Mouse (Mus musculus) heart, embryonic 16.5 days (tissue): Measurements from ENCODE around the gene Tpsg1. TPM values are rescaled to one million over a fixed set of nuclear protein-coding genes. Genes with fewer than 3 reads are reported as not detected.

Source experiments
- ATAC-seq: fragments of 200-750 bp; cut with Nextera tagmentation; replicated peaks from 2 replicates; pipeline ENCODE4 v1.8.0; 2017; ENCODE audit warnings: moderate number of reproducible peaks; ENCODE audit not compliant: insufficient read depth, low FRiP score; ENCODE audit errors: extremely low read depth
- H3K27ac ChIP-seq: fragments of 300-500 bp; sonication (generic); 2 replicates; pipeline ENCODE4 v1.5.1; 2014; ENCODE audit warnings: mild to moderate bottlenecking, low read length, control low read depth, moderate library complexity
- H3K27me3 ChIP-seq: fragments of 300-500 bp; sonication (generic); 2 replicates; pipeline ENCODE4 v1.6.1; 2014; ENCODE audit warnings: low read length, mixed read lengths; ENCODE audit not compliant: control insufficient read depth, insufficient read depth
- H3K36me3 ChIP-seq: fragments of 300-500 bp; sonication (generic); 2 replicates; pipeline ENCODE4 v1.6.1; 2014; ENCODE audit not compliant: control insufficient read depth, insufficient read depth
- H3K4me1 ChIP-seq: fragments of 300-500 bp; sonication (generic); 2 replicates; pipeline ENCODE4 v1.6.1; 2014; ENCODE audit warnings: low read length, mixed read lengths; ENCODE audit not compliant: control insufficient read depth, insufficient read depth
- H3K4me2 ChIP-seq: fragments of 300-500 bp; sonication (generic); 2 replicates; pipeline ENCODE4 v1.6.1; 2014; ENCODE audit warnings: low read depth, mild to moderate bottlenecking, control low read depth, low read length
- H3K4me3 ChIP-seq: fragments of 300-500 bp; sonication (generic); 2 replicates; pipeline ENCODE4 v1.5.1; 2014; ENCODE audit warnings: mild to moderate bottlenecking, control low read depth, low read length
- H3K9ac ChIP-seq: fragments of 300-500 bp; sonication (generic); 2 replicates; pipeline ENCODE4 v1.6.1; 2014; ENCODE audit warnings: low read length, control low read depth
- H3K9me3 ChIP-seq: fragments of 300-500 bp; sonication (generic); replicated peaks from 2 replicates; pipeline ENCODE4 v1.6.1; 2016; ENCODE audit warnings: low read length; ENCODE audit not compliant: control insufficient read depth
- WGBS: fragments of 180-500 bp; shearing (Covaris S2); extraction: QIAGEN DNeasy Blood & Tissue Kit; methylation state at CpG from one replicate; pipeline ENCODE4 v1.1.7; 2014; 5-methylcytosine and 5-hydroxymethylcytosine counted together
- polyA plus RNA-seq: library from polyadenylated mRNA; unstranded; fragments of >200 nt; fragmentation: Nextera tagmentation; extraction: Ambion mirVana; gene quantifications from 2 replicates; pipeline ENCODE4 v1.2.1, GENCODE M21; 2015

Tpsg1 gene
- polyA plus RNA-seq, 1 experiment from 2014 or later: 0.56 TPM

GRCm38 (mm10) chr17:25361291-25361690 is 7.8 kb upstream of the Tpsg1 start:
- no peaks in the 10 kb centered on the region for H3K4me1 ChIP-seq
- H3K4me3 ChIP-seq: no peak overlapping the region
- H3K36me3 ChIP-seq: no peaks in the 10 kb centered on the region
- WGBS: 65% methylated on average over 2 of the region's 2 CpGs
- ATAC-seq: no peak
- peaks cover 2% of the 10 kb centered on the region; the same call in 1 of the 2 replicates for H3K27me3 ChIP-seq
- no peak overlapping the region for H3K9ac ChIP-seq
- H3K9me3 ChIP-seq: no peaks in the 10 kb centered on the region
- H3K27ac ChIP-seq: no peak overlapping the region
- no peak overlapping the region for H3K4me2 ChIP-seq

GRCm38 (mm10) chr17:25363726-25364125 is 5.3 kb upstream of the Tpsg1 start:
- Histone ChIP-seq H3K27ac (no peak overlapping the region), H3K9me3 (no peaks in the 10 kb centered on the region), H3K4me1 (no peaks in the 10 kb centered on the region), H3K4me3 (no peak overlapping the region), H3K4me2 (no peak overlapping the region), H3K36me3 (no peaks in the 10 kb centered on the region), H3K27me3 (peaks cover 2% of the 10 kb centered on the region; the same call in 1 of the 2 replicates), H3K9ac (no peak overlapping the region)
- ATAC-seq: no peak
- 4% methylated on average over 1 of the region's 1 CpGs for WGBS

GRCm38 (mm10) chr17:25366005-25366404 is 3.1 kb upstream of the Tpsg1 start, which contains the start of gene Tpsb2:
Gene Tpsb2, plus strand, starts transcription at chr17:25366305.
- no peak within 1 kb of the TSS for H3K27ac ChIP-seq
- H3K4me2 ChIP-seq: no peak within 1 kb of the TSS
- H3K4me3 ChIP-seq: no peak within 1 kb of the TSS
- no peaks in the 10 kb centered on the region for H3K36me3 ChIP-seq
- 58% methylated on average over 2 of the region's 2 CpGs for WGBS
- no peak for ATAC-seq
- H3K9ac ChIP-seq: no peak within 1 kb of the TSS
- H3K9me3 ChIP-seq: no peaks in the 10 kb centered on the region
- no peaks in the 10 kb centered on the region for H3K4me1 ChIP-seq
- H3K27me3 ChIP-seq: peaks cover 2% of the 10 kb centered on the region; the same call in 1 of the 2 replicates

- Histone ChIP-seq H3K4me3 (no peak overlapping the region), H3K4me2 (no peak overlapping the region), H3K36me3 (no peaks in the 10 kb centered on the region), H3K27ac (no peak overlapping the region), H3K9me3 (no peaks in the 10 kb centered on the region), H3K27me3 (no peaks in the 10 kb centered on the region), H3K9ac (no peak overlapping the region), H3K4me1 (no peaks in the 10 kb centered on the region)
- no peak for ATAC-seq
- 65% methylated on average over 8 of the region's 8 CpGs for WGBS
Observed at GRCm38 (mm10) chr17:25372491-25372890, 3.4 kb downstream of the Tpsg1 start.

GRCm38 (mm10) chr17:25374011-25374410 is 4.9 kb downstream of the Tpsg1 start:
- 39% methylated on average over 9 of the region's 9 CpGs for WGBS
- no peak overlapping the region for H3K4me3 ChIP-seq
- no peaks in the 10 kb centered on the region for H3K9me3 ChIP-seq
- no peak overlapping the region for H3K9ac ChIP-seq
- no peak for ATAC-seq
- H3K4me1 ChIP-seq: no peaks in the 10 kb centered on the region
- H3K27ac ChIP-seq: no peak overlapping the region
- no peak overlapping the region for H3K4me2 ChIP-seq
- no peaks in the 10 kb centered on the region for H3K36me3 ChIP-seq
- no peaks in the 10 kb centered on the region for H3K27me3 ChIP-seq

GRCm38 (mm10) chr17:25394526-25394925 is 25.5 kb downstream of the Tpsg1 start:
- Histone ChIP-seq H3K4me3 (no peak overlapping the region), H3K9ac (no peak overlapping the region), H3K27ac (no peak overlapping the region), H3K36me3 (peaks cover 4% of the 10 kb centered on the region), H3K4me2 (no peak overlapping the region), H3K27me3 (no peaks in the 10 kb centered on the region), H3K4me1 (no peaks in the 10 kb centered on the region), H3K9me3 (no peaks in the 10 kb centered on the region)
- WGBS: 72% methylated on average over 4 of the region's 4 CpGs
- ATAC-seq: no peak

GRCm38 (mm10) chr17:25397804-25398519 is 28.9 kb downstream of the Tpsg1 start:
- H3K4me1 ChIP-seq: no peaks in the 10 kb centered on the region
- peak; percentile 16; the same call in 1 of the 2 replicates for ATAC-seq
- H3K9me3 ChIP-seq: no peaks in the 10 kb centered on the region
- no peaks in the 10 kb centered on the region for H3K27me3 ChIP-seq
- H3K27ac ChIP-seq: no peak overlapping the region
- no peak overlapping the region for H3K9ac ChIP-seq
- no peak overlapping the region for H3K4me3 ChIP-seq
- 30% methylated on average over 14 of the region's 14 CpGs for WGBS
- no peak overlapping the region for H3K4me2 ChIP-seq
- peaks cover 2% of the 10 kb centered on the region; the same call in 1 of the 2 replicates for H3K36me3 ChIP-seq

GRCm38 (mm10) chr17:25398520-25398838 is 29.4 kb downstream of the Tpsg1 start:
- no peak overlapping the region for H3K4me3 ChIP-seq
- H3K27me3 ChIP-seq: no peaks in the 10 kb centered on the region
- 62% methylated on average over 13 of the region's 13 CpGs for WGBS
- H3K4me1 ChIP-seq: no peaks in the 10 kb centered on the region
- no peaks in the 10 kb centered on the region for H3K36me3 ChIP-seq
- no peak overlapping the region for H3K4me2 ChIP-seq
- H3K9ac ChIP-seq: no peak overlapping the region
- H3K27ac ChIP-seq: no peak overlapping the region
- no peak for ATAC-seq
- H3K9me3 ChIP-seq: no peaks in the 10 kb centered on the region

GRCm38 (mm10) chr17:25400443-25400842 is 31.4 kb downstream of the Tpsg1 start:
- ATAC-seq: no peak
- no peak overlapping the region for H3K4me2 ChIP-seq
- no peak overlapping the region for H3K9ac ChIP-seq
- H3K4me3 ChIP-seq: no peak overlapping the region
- WGBS: 11% methylated on average over 7 of the region's 7 CpGs
- H3K27ac ChIP-seq: no peak overlapping the region
- H3K9me3 ChIP-seq: no peaks in the 10 kb centered on the region
- no peaks in the 10 kb centered on the region for H3K36me3 ChIP-seq
- no peaks in the 10 kb centered on the region for H3K27me3 ChIP-seq
- peaks cover 6% of the 10 kb centered on the region for H3K4me1 ChIP-seq
